Mouse (Mus musculus) cerebellum, postnatal 10 days (tissue): ENCODE measurements around the gene Col16a1.
A peak's percentile ranks its signal among the peaks of the same experiment; 100 is the strongest.

Source experiments
- DNase-seq, 2 experiments: peaks; one replicate each; pipeline ENCODE4 v3.0.0; 2021; ENCODE audit warnings: mixed read lengths in 2 of 2

Col16a1 gene

GRCm38 (mm10) chr4:130085246-130085820, 37.7 kb downstream of the Col16a1 start:
- DNase-seq, result peak; percentile 60 to 63

- peak; percentile 97 to 99 for DNase-seq
Measured at GRCm38 (mm10) chr4:130087293-130087692, 39.7 kb downstream of the Col16a1 start.

GRCm38 (mm10) chr4:130095137-130095536, 47.5 kb downstream of the Col16a1 start:
- no peak for DNase-seq

- peak; percentile 78 to 89 for DNase-seq
Measured at GRCm38 (mm10) chr4:130101183-130101582, 53.5 kb downstream of the Col16a1 start.

GRCm38 (mm10) chr4:130102111-130102651, 54.5 kb downstream of the Col16a1 start, which contains the start of gene Pef1:
Gene Pef1 (plus strand): TSS chr4:130102558.
- DNase-seq, result peak; percentile 49 to 54

GRCm38 (mm10) chr4:130103632-130104031, 56.0 kb downstream of the Col16a1 start:
- DNase-seq, result peak in 1 of 2 experiments; percentile 29

- no peak for DNase-seq
Measured at GRCm38 (mm10) chr4:130104584-130104983, 56.9 kb downstream of the Col16a1 start.

GRCm38 (mm10) chr4:130107065-130107443, 59.4 kb downstream of the Col16a1 start:
- DNase-seq, result no peak

- DNase-seq, result peak; percentile 100
Measured at GRCm38 (mm10) chr4:130107444-130108131, 59.9 kb downstream of the Col16a1 start.

GRCm38 (mm10) chr4:130108929-130109328, 61.3 kb downstream of the Col16a1 start:
- DNase-seq, result no peak

- DNase-seq, result peak in 1 of 2 experiments; percentile 1
Measured at GRCm38 (mm10) chr4:130109666-130110065, 62.0 kb downstream of the Col16a1 start.

- DNase-seq, result no peak
Measured at GRCm38 (mm10) chr4:130110091-130110490, 62.5 kb downstream of the Col16a1 start.

- DNase-seq, result no peak
Measured at GRCm38 (mm10) chr4:130112299-130112698, 64.7 kb downstream of the Col16a1 start.

GRCm38 (mm10) chr4:130112732-130113131, 65.1 kb downstream of the Col16a1 start:
- DNase-seq, result no peak

GRCm38 (mm10) chr4:130120752-130121151, 73.1 kb downstream of the Col16a1 start:
- DNase-seq, result no peak

GRCm38 (mm10) chr4:130121560-130121959, 73.9 kb downstream of the Col16a1 start:
- peak in 1 of 2 experiments; percentile 3 for DNase-seq

GRCm38 (mm10) chr4:130123020-130123419, 75.4 kb downstream of the Col16a1 start:
- no peak for DNase-seq

- DNase-seq, result no peak
Measured at GRCm38 (mm10) chr4:130124110-130124509, 76.5 kb downstream of the Col16a1 start.

- DNase-seq, result peak in 1 of 2 experiments; percentile 2
Measured at GRCm38 (mm10) chr4:130125164-130125563, 77.5 kb downstream of the Col16a1 start.

- peak in 1 of 2 experiments; percentile 7 for DNase-seq
Measured at GRCm38 (mm10) chr4:130125935-130126334, 78.3 kb downstream of the Col16a1 start.

GRCm38 (mm10) chr4:130128907-130129306, 81.3 kb downstream of the Col16a1 start:
- peak in 1 of 2 experiments; percentile 7 for DNase-seq

GRCm38 (mm10) chr4:130130082-130130481, 82.4 kb downstream of the Col16a1 start:
- DNase-seq, result no peak

GRCm38 (mm10) chr4:130130641-130131350, 83.2 kb downstream of the Col16a1 start:
- peak; percentile 58 to 62 for DNase-seq
